Mouse (Mus musculus) limb, embryonic 11.5 days (tissue): ENCODE results near the gene Tspan5. TPM values are rescaled to one million over a fixed set of nuclear protein-coding genes. Genes with fewer than 3 reads are reported as not detected.

Source experiments
- ATAC-seq: fragments of 200-750 bp; cut with Nextera tagmentation; 2 replicates; pipeline ENCODE4 v1.8.0; 2017; ENCODE audit warnings: low read depth; ENCODE audit not compliant: insufficient number of reproducible peaks, low FRiP score, low TSS enrichment
- DNase-seq: peaks from one replicate; pipeline ENCODE4 v3.0.0-alpha.2; 2015; ENCODE audit warnings: low spot score
- H3K27ac ChIP-seq: fragments of 300-500 bp; sonication (generic); replicated peaks from 2 replicates; pipeline ENCODE4 v1.5.1; 2014; ENCODE audit warnings: low read depth, mild to moderate bottlenecking, low read length
- H3K27me3 ChIP-seq: fragments of 300-500 bp; sonication (generic); 2 replicates; pipeline ENCODE4 v1.6.1; 2014; ENCODE audit warnings: mild to moderate bottlenecking, low read length, mixed read lengths; ENCODE audit not compliant: control insufficient read depth, insufficient read depth
- H3K36me3 ChIP-seq: fragments of 300-500 bp; sonication (generic); 2 replicates; pipeline ENCODE4 v1.6.1; 2014; ENCODE audit warnings: mild to moderate bottlenecking, low read length, moderate library complexity, mixed read lengths; ENCODE audit not compliant: control insufficient read depth, insufficient read depth
- H3K4me1 ChIP-seq: fragments of 300-500 bp; sonication (generic); 2 replicates; pipeline ENCODE4 v1.6.1; 2014; ENCODE audit warnings: low read length, mixed read lengths; ENCODE audit not compliant: control insufficient read depth, insufficient read depth
- H3K4me2 ChIP-seq: fragments of 300-500 bp; sonication (generic); 2 replicates; pipeline ENCODE4 v1.6.1; 2014; ENCODE audit warnings: low read depth, mild to moderate bottlenecking, moderate library complexity; ENCODE audit not compliant: severe bottlenecking
- H3K4me3 ChIP-seq: fragments of 300-500 bp; sonication (generic); 2 replicates; pipeline ENCODE4 v1.5.1; 2014; ENCODE audit warnings: low read depth, low read length
- H3K9ac ChIP-seq: fragments of 300-500 bp; sonication (generic); 2 replicates; pipeline ENCODE4 v1.6.1; 2014; ENCODE audit warnings: mild to moderate bottlenecking, low read length
- H3K9me3 ChIP-seq: fragments of 300-500 bp; sonication (generic); 2 replicates; pipeline ENCODE4 v1.6.1; 2016; ENCODE audit warnings: low read length; ENCODE audit not compliant: control insufficient read depth
- WGBS: fragments of 180-500 bp; shearing (Covaris S2); extraction: QIAGEN DNeasy Blood & Tissue Kit; methylation state at CpG from one replicate; pipeline ENCODE4 v1.1.7; 2014; 5-methylcytosine and 5-hydroxymethylcytosine counted together
- polyA plus RNA-seq: library from polyadenylated mRNA; unstranded; fragments of >200 nt; fragmentation: Nextera tagmentation; extraction: Ambion mirVana; gene quantifications from 2 replicates; pipeline ENCODE4 v1.2.1, GENCODE M21; 2014

Tspan5 gene
- polyA plus RNA-seq, 1 experiment from 2014 or later: 19.9 TPM

- Histone ChIP-seq H3K4me3 (no peak overlapping the region), H3K27me3 (no peaks in the 10 kb centered on the region), H3K4me2 (no peak overlapping the region), H3K4me1 (peaks cover 16% of the 10 kb centered on the region), H3K9me3 (no peaks in the 10 kb centered on the region), H3K36me3 (no peaks in the 10 kb centered on the region), H3K27ac (no peak overlapping the region), H3K9ac (no peak overlapping the region)
- 87% methylated on average over 19 of the region's 19 CpGs for WGBS
- DNase-seq (no peak), ATAC-seq (no peak)
Observed at GRCm38 (mm10) chr3:138783859-138784640, 42.1 kb downstream of the Tspan5 start.

- Histone ChIP-seq H3K4me1 (peaks cover 16% of the 10 kb centered on the region), H3K9ac (no peak overlapping the region), H3K36me3 (no peaks in the 10 kb centered on the region), H3K27ac (no peak overlapping the region), H3K27me3 (no peaks in the 10 kb centered on the region), H3K9me3 (no peaks in the 10 kb centered on the region), H3K4me3 (no peak overlapping the region), H3K4me2 (no peak overlapping the region)
- ATAC-seq (no peak), DNase-seq (no peak)
- 95% methylated on average over 7 of the region's 7 CpGs for WGBS
Observed at GRCm38 (mm10) chr3:138784641-138785025, 42.6 kb downstream of the Tspan5 start.

- H3K36me3 ChIP-seq: no peaks in the 10 kb centered on the region
- 85% methylated on average over 18 of the region's 18 CpGs for WGBS
- no peak overlapping the region for H3K27ac ChIP-seq
- no peak overlapping the region for H3K4me2 ChIP-seq
- no peak overlapping the region for H3K9ac ChIP-seq
- H3K4me3 ChIP-seq: no peak overlapping the region
- peaks cover 3% of the 10 kb centered on the region; the same call in 1 of the 2 replicates for H3K4me1 ChIP-seq
- H3K9me3 ChIP-seq: no peaks in the 10 kb centered on the region
- no peaks in the 10 kb centered on the region for H3K27me3 ChIP-seq
- DNase-seq (no peak), ATAC-seq (no peak)
Observed at GRCm38 (mm10) chr3:138787758-138788488, 45.9 kb downstream of the Tspan5 start.

- 88% methylated on average over 17 of the region's 17 CpGs for WGBS
- no peak overlapping the region for H3K27ac ChIP-seq
Observed at GRCm38 (mm10) chr3:138788489-138788850, 46.5 kb downstream of the Tspan5 start.

GRCm38 (mm10) chr3:138789275-138789674, 47.3 kb downstream of the Tspan5 start:
- H3K27me3 ChIP-seq: no peaks in the 10 kb centered on the region
- no peak overlapping the region for H3K9ac ChIP-seq
- no peak for ATAC-seq
- no peaks in the 10 kb centered on the region for H3K4me1 ChIP-seq
- no peak for DNase-seq
- no peaks in the 10 kb centered on the region for H3K9me3 ChIP-seq
- H3K27ac ChIP-seq: no peak overlapping the region
- 93% methylated on average over 5 of the region's 5 CpGs for WGBS
- no peak overlapping the region for H3K4me2 ChIP-seq
- no peak overlapping the region for H3K4me3 ChIP-seq
- no peaks in the 10 kb centered on the region for H3K36me3 ChIP-seq

More at GRCm38 (mm10) chr3:138788489-138788850, 46.5 kb downstream of the Tspan5 start:
- H3K4me2 ChIP-seq: no peak overlapping the region
- DNase-seq: no peak
- H3K4me1 ChIP-seq: peaks cover under 1% of the 10 kb centered on the region; the same call in 1 of the 2 replicates
- H3K36me3 ChIP-seq: no peaks in the 10 kb centered on the region
- no peak for ATAC-seq
- H3K27me3 ChIP-seq: no peaks in the 10 kb centered on the region
- H3K4me3 ChIP-seq: no peak overlapping the region
- H3K9me3 ChIP-seq: no peaks in the 10 kb centered on the region
- H3K9ac ChIP-seq: no peak overlapping the region

GRCm38 (mm10) chr3:138794533-138794932, 52.5 kb downstream of the Tspan5 start:
- H3K4me2 ChIP-seq: no peak overlapping the region
- H3K9ac ChIP-seq: no peak overlapping the region
- no peaks in the 10 kb centered on the region for H3K36me3 ChIP-seq
- 95% methylated on average over 8 of the region's 8 CpGs for WGBS
- H3K4me3 ChIP-seq: no peak overlapping the region
- ATAC-seq (no peak), DNase-seq (no peak)
- H3K9me3 ChIP-seq: no peaks in the 10 kb centered on the region
- H3K27me3 ChIP-seq: no peaks in the 10 kb centered on the region
- no peak overlapping the region for H3K27ac ChIP-seq
- H3K4me1 ChIP-seq: no peaks in the 10 kb centered on the region

- 83% methylated on average over 7 of the region's 7 CpGs for WGBS
- no peaks in the 10 kb centered on the region for H3K36me3 ChIP-seq
- H3K4me1 ChIP-seq: peaks cover 7% of the 10 kb centered on the region; the same call in 1 of the 2 replicates
- no peak overlapping the region for H3K4me3 ChIP-seq
- H3K27ac ChIP-seq: no peak overlapping the region
- no peak overlapping the region for H3K4me2 ChIP-seq
- no peak for ATAC-seq
- no peaks in the 10 kb centered on the region for H3K27me3 ChIP-seq
- DNase-seq: no peak
- H3K9me3 ChIP-seq: no peaks in the 10 kb centered on the region
- H3K9ac ChIP-seq: no peak overlapping the region
Observed at GRCm38 (mm10) chr3:138795951-138796350, 54.0 kb downstream of the Tspan5 start.

GRCm38 (mm10) chr3:138796583-138796982, 54.6 kb downstream of the Tspan5 start:
- Histone ChIP-seq H3K4me1 (peaks cover 8% of the 10 kb centered on the region; the same call in 1 of the 2 replicates), H3K36me3 (no peaks in the 10 kb centered on the region), H3K9ac (no peak overlapping the region), H3K27ac (no peak overlapping the region), H3K4me3 (no peak overlapping the region), H3K27me3 (no peaks in the 10 kb centered on the region), H3K9me3 (no peaks in the 10 kb centered on the region), H3K4me2 (no peak overlapping the region)
- no peak for DNase-seq
- WGBS: 74% methylated on average over 3 of the region's 3 CpGs
- no peak for ATAC-seq
